Mouse (Mus musculus) CH12.LX (cell line): Measurements from ENCODE around the gene Gm20388. TPM values are rescaled to one million over a fixed set of nuclear protein-coding genes. Genes with fewer than 3 reads are reported as not detected.

Experiments
- DNase-seq: peaks from one replicate; pipeline ENCODE4 v3.0.0-alpha.2; 2013; ENCODE audit errors: extremely low read depth
- H3K27ac ChIP-seq: 2 replicates; pipeline ENCODE4 v1.5.1; 2012; ENCODE audit warnings: low read depth, mild to moderate bottlenecking, control low read depth, moderate library complexity; ENCODE audit not compliant: insufficient read depth
- H3K27me3 ChIP-seq: replicated peaks from 2 replicates; pipeline ENCODE3; 2012; ENCODE audit warnings: inconsistent platforms
- H3K36me3 ChIP-seq, 2 experiments: replicated peaks in 1 of 2; 2 replicates each; pipeline versions ENCODE3 to v1.6.1; 2012; ENCODE audit warnings: inconsistent platforms in 1 of 2, low read length in 1 of 2, mild to moderate bottlenecking in 1 of 2, mixed read lengths in 1 of 2, moderate library complexity in 1 of 2; ENCODE audit not compliant: control insufficient read depth in 1 of 2, insufficient read depth in 1 of 2
- H3K4me1 ChIP-seq, 2 experiments: 2 replicates each; pipeline ENCODE4 v1.6.1; 2012; ENCODE audit warnings: inconsistent platforms in 1 of 2, moderate library complexity in 1 of 2; ENCODE audit not compliant: insufficient read depth in 2 of 2, control insufficient read depth in 1 of 2
- H3K4me2 ChIP-seq: 2 replicates; pipeline ENCODE4 v1.6.1; 2012; ENCODE audit warnings: low read depth, mild to moderate bottlenecking, control low read depth; ENCODE audit not compliant: poor library complexity, insufficient read depth, severe bottlenecking
- H3K4me3 ChIP-seq, 3 experiments: fragments of 150-350 bp in 1 of 3; sonication (generic) in 1 of 3; replicated peaks in 1 of 3; 2 replicates each; pipeline versions ENCODE3 to v1.5.1; 2011 to 2012; ENCODE audit warnings: low read depth in 2 of 3, low read length in 2 of 3, mild to moderate bottlenecking in 2 of 3, moderate library complexity in 2 of 3, control low read depth in 1 of 3, improper control_type of control experiment in 1 of 3, inconsistent platforms in 1 of 3, mixed read lengths in 1 of 3; ENCODE audit not compliant: poor library complexity in 1 of 3
- H3K79me2 ChIP-seq: replicated peaks from 2 replicates; pipeline ENCODE4 v1.6.1; 2012; ENCODE audit warnings: mild to moderate bottlenecking, moderate library complexity; ENCODE audit not compliant: control insufficient read depth, poor library complexity, insufficient read depth, severe bottlenecking; ENCODE audit errors: extremely low read depth
- H3K9ac ChIP-seq: 2 replicates; pipeline ENCODE4 v1.6.1; 2012; ENCODE audit warnings: low read depth, mild to moderate bottlenecking, control low read depth, moderate library complexity; ENCODE audit not compliant: insufficient read depth
- H3K9me3 ChIP-seq: replicated peaks from 2 replicates; pipeline ENCODE3; 2012; ENCODE audit warnings: low read length, inconsistent platforms, mixed read lengths
- BHLHE40 ChIP-seq: IDR thresholded peaks from 2 replicates; pipeline ENCODE4 v1.6.1; 2011; ENCODE audit warnings: mild to moderate bottlenecking, low read depth, low read length, improper control_type of control experiment
- E2F4 ChIP-seq: IDR thresholded peaks from 2 replicates; pipeline ENCODE4 v1.6.1; 2011; ENCODE audit warnings: low read depth, low read length, improper control_type of control experiment; ENCODE audit not compliant: insufficient replicate concordance
- ELF1 ChIP-seq: IDR thresholded peaks from 2 replicates; pipeline ENCODE4 v1.6.1; 2014; ENCODE audit warnings: low read depth, mild to moderate bottlenecking, inconsistent platforms, low read length, improper control_type of control experiment
- EP300 ChIP-seq: IDR thresholded peaks from 2 replicates; pipeline ENCODE4 v1.6.1; 2011; ENCODE audit warnings: low read length, improper control_type of control experiment
- ETS1 ChIP-seq: conservative IDR thresholded peaks from 2 replicates; pipeline ENCODE4 v1.6.1; 2012; ENCODE audit warnings: low read depth, mild to moderate bottlenecking, inconsistent platforms, low read length, improper control_type of control experiment, moderate library complexity
- GABPA ChIP-seq: IDR thresholded peaks from 2 replicates; pipeline ENCODE4 v1.6.1; 2012; ENCODE audit warnings: low read depth, low read length, improper control_type of control experiment, inconsistent platforms; ENCODE audit not compliant: insufficient replicate concordance
- HCFC1 ChIP-seq: IDR thresholded peaks from 2 replicates; pipeline ENCODE4 v1.6.1; 2012; ENCODE audit warnings: low read depth, mild to moderate bottlenecking, inconsistent platforms, low read length, improper control_type of control experiment
- JUN ChIP-seq: IDR thresholded peaks from 2 replicates; pipeline ENCODE4 v1.6.1; 2011; ENCODE audit warnings: low read depth, mild to moderate bottlenecking, low read length, improper control_type of control experiment, moderate library complexity; ENCODE audit not compliant: insufficient read depth
- JUND ChIP-seq: conservative IDR thresholded peaks from 2 replicates; pipeline ENCODE4 v1.6.1; 2011; ENCODE audit warnings: low read depth, low read length, improper control_type of control experiment
- KAT2A ChIP-seq: IDR thresholded peaks from 2 replicates; pipeline ENCODE4 v1.6.1; 2012; ENCODE audit warnings: low read length, improper control_type of control experiment, inconsistent platforms; ENCODE audit not compliant: insufficient replicate concordance
- MAFK ChIP-seq: IDR thresholded peaks from 2 replicates; pipeline ENCODE4 v1.6.1; 2011; ENCODE audit warnings: low read length, improper control_type of control experiment; ENCODE audit not compliant: insufficient replicate concordance
- MAX ChIP-seq: IDR thresholded peaks from 2 replicates; pipeline ENCODE4 v1.6.1; 2011; ENCODE audit warnings: low read length, improper control_type of control experiment
- MAZ ChIP-seq: IDR thresholded peaks from 2 replicates; pipeline ENCODE4 v1.6.1; 2012; ENCODE audit warnings: low read depth, mild to moderate bottlenecking, inconsistent platforms, low read length, improper control_type of control experiment, moderate library complexity
- MEF2A ChIP-seq: IDR thresholded peaks from 2 replicates; pipeline ENCODE4 v1.6.1; 2014; ENCODE audit warnings: low read depth, mild to moderate bottlenecking, inconsistent platforms, low read length, improper control_type of control experiment, borderline replicate concordance
- MXI1 ChIP-seq: IDR thresholded peaks from 2 replicates; pipeline ENCODE4 v1.6.1; 2011; ENCODE audit warnings: mild to moderate bottlenecking, low read depth, low read length, improper control_type of control experiment
- MYC ChIP-seq: IDR thresholded peaks from 2 replicates; pipeline ENCODE4 v1.6.1; 2011; ENCODE audit warnings: low read depth, mild to moderate bottlenecking, improper control_type of control experiment, low read length
- NELFE ChIP-seq: IDR thresholded peaks from 2 replicates; pipeline ENCODE4 v1.6.1; 2011; ENCODE audit warnings: low read depth, low read length, improper control_type of control experiment
- POLR2A ChIP-seq: IDR thresholded peaks from 2 replicates; pipeline ENCODE4 v1.6.1; 2011; ENCODE audit warnings: low read depth, mild to moderate bottlenecking, improper control_type of control experiment, low read length
- RAD21 ChIP-seq: IDR thresholded peaks from 2 replicates; pipeline ENCODE4 v1.6.1; 2011; ENCODE audit warnings: low read depth, mild to moderate bottlenecking, low read length, improper control_type of control experiment, moderate library complexity
- SIN3A ChIP-seq: IDR thresholded peaks from 2 replicates; pipeline ENCODE4 v1.6.1; 2012; ENCODE audit warnings: low read length, improper control_type of control experiment, inconsistent platforms
- SMC3 ChIP-seq: IDR thresholded peaks from 2 replicates; pipeline ENCODE4 v1.6.1; 2011; ENCODE audit warnings: low read depth, low read length, improper control_type of control experiment
- USF2 ChIP-seq: conservative IDR thresholded peaks from 2 replicates; pipeline ENCODE4 v1.6.1; 2011; ENCODE audit warnings: low read depth, low read length, improper control_type of control experiment
- ZKSCAN1 ChIP-seq: IDR thresholded peaks from 2 replicates; pipeline ENCODE4 v1.6.1; 2012; ENCODE audit warnings: low read depth, inconsistent platforms, low read length, improper control_type of control experiment, borderline replicate concordance
- dilution Hi-C: fragments of 300-500 bp; cut with MboI; formaldehyde crosslinking; loops from 2 replicates; pipeline ENCODE4 v1.14.3; 2020; ENCODE audit warnings: low sequenced_read_pairs; ENCODE audit not compliant: extremely low pct_unique_long_range_greater_than_20kb, extremely low pct_ligation_motif_present
- in situ Hi-C: fragments of 300-500 bp; cut with MboI; formaldehyde crosslinking; loops from 3 replicates; pipeline ENCODE4 v1.14.3; 2019; ENCODE audit warnings: low sequenced_read_pairs, low pct_ligation_motif_present, low pct_unique_long_range_greater_than_20kb, mixed read lengths
- polyA plus RNA-seq: library from polyadenylated mRNA; unstranded; fragments of >175 nt; gene quantifications from 2 replicates; pipeline ENCODE4 v1.2.1, GENCODE M21; 2012; ENCODE audit warnings: low read depth; ENCODE audit not compliant: insufficient read length
- total RNA-seq, 2 experiments: library from RNA; depleted of rRNA; stranded (reverse); fragments of 300-350 nt in 1 of 2; fragments of >200 nt in 1 of 2; gene quantifications; 2 replicates each; pipeline ENCODE4 v1.2.3; 2012 to 2014

Gm20388 gene
- total and polyA plus RNA-seq, 3 experiments, result 14.8 to 26.3 (median 22.2) TPM

GRCm38 (mm10) chr8:120549922-120550321 is 639.3 kb downstream of the Gm20388 start:
- in situ Hi-C loops (no loop called here), dilution Hi-C loops (no loop called here)
- no peak overlapping the region for H3K9ac ChIP-seq
- H3K9me3 ChIP-seq, result no peaks in the 10 kb centered on the region
- H3K36me3 ChIP-seq, result peaks cover 22 to 76% of the 10 kb centered on the region in 2 experiments
- H3K4me1 ChIP-seq, result peaks cover 46 to 88% of the 10 kb centered on the region in 2 experiments
- no peak overlapping the region for H3K27ac ChIP-seq
- H3K79me2 ChIP-seq, result peaks cover 81% of the 10 kb centered on the region
- no peak overlapping the region for H3K4me3 ChIP-seq
- TF ChIP-seq MYC, result no peak
- TF ChIP-seq EP300, result no peak
- no peak for TF ChIP-seq HCFC1
- TF ChIP-seq SMC3, result no peak
- TF ChIP-seq USF2, result no peak
- TF ChIP-seq MEF2A, result no peak
- TF ChIP-seq POLR2A, result no peak
- TF ChIP-seq RAD21, result no peak
- H3K27me3 ChIP-seq, result no peaks in the 10 kb centered on the region
- H3K4me2 ChIP-seq, result no peak overlapping the region
- no peak for DNase-seq

GRCm38 (mm10) chr8:120550430-120550829 is 639.8 kb downstream of the Gm20388 start:
- H3K27me3 ChIP-seq, result no peaks in the 10 kb centered on the region
- no peak overlapping the region for H3K4me3 ChIP-seq
- DNase-seq, result no peak
- H3K4me2 ChIP-seq, result no peak overlapping the region
- no peak for TF ChIP-seq SIN3A
- TF ChIP-seq NELFE, result no peak
- no peak for TF ChIP-seq ELF1
- no peak for TF ChIP-seq JUND
- no peak for TF ChIP-seq MAX
- no peak for TF ChIP-seq KAT2A
- no peak for TF ChIP-seq EP300
- TF ChIP-seq MAFK, result no peak
- TF ChIP-seq ZKSCAN1, result no peak
- TF ChIP-seq BHLHE40, result no peak
- TF ChIP-seq E2F4, result no peak
- TF ChIP-seq POLR2A, result no peak
- no peak for TF ChIP-seq MAZ
- TF ChIP-seq GABPA, result no peak
- TF ChIP-seq ETS1, result no peak
- no peak for TF ChIP-seq HCFC1
- no peak for TF ChIP-seq JUN
- TF ChIP-seq MXI1, result no peak
- TF ChIP-seq, all 38 proteins: peak for 0
- H3K9ac ChIP-seq, result no peak overlapping the region
- in situ Hi-C loops, result no loop called here
- H3K36me3 ChIP-seq, result peaks cover 24 to 79% of the 10 kb centered on the region in 2 experiments
- H3K79me2 ChIP-seq, result peaks cover 81% of the 10 kb centered on the region
- H3K9me3 ChIP-seq, result no peaks in the 10 kb centered on the region
- dilution Hi-C loops, result no loop called here
- peaks cover 44 to 88% of the 10 kb centered on the region in 2 experiments for H3K4me1 ChIP-seq
- H3K27ac ChIP-seq, result no peak overlapping the region
